Mouse (Mus musculus): Measurements from ENCODE around the gene Hoxa3. TPM values are rescaled to one million over a fixed set of nuclear protein-coding genes. Genes with fewer than 3 reads are reported as not detected.

The Hoxa3 gene
- total RNA-seq (2014; fragmentation: Nextera tagmentation) (0.77 and 1.4 TPM in 2 replicates), total RNA-seq (2017) (not detected in 2 replicates)

GRCm38 (mm10) chr6:52213119-52213986 lies at the start of gene Hoxa3, which contains the start of gene Gm28308:
Gene Hoxa3 (minus strand): TSS chr6:52213336.
Gene Gm28308 (minus strand): TSS chr6:52213339.
- ATAC-seq (replicated peaks; ENCODE audit: low FRiP score, low TSS enrichment, poor library complexity, severe bottlenecking), result 0 out of 2 replicates have a peak, but pooled peaks have one; percentile 2

- ATAC-seq (replicated peaks; ENCODE audit: low FRiP score, low TSS enrichment, poor library complexity, severe bottlenecking), result no peak
Measured at GRCm38 (mm10) chr6:52262463-52263320, 49.6 kb upstream of the Hoxa3 start.

DNA sequence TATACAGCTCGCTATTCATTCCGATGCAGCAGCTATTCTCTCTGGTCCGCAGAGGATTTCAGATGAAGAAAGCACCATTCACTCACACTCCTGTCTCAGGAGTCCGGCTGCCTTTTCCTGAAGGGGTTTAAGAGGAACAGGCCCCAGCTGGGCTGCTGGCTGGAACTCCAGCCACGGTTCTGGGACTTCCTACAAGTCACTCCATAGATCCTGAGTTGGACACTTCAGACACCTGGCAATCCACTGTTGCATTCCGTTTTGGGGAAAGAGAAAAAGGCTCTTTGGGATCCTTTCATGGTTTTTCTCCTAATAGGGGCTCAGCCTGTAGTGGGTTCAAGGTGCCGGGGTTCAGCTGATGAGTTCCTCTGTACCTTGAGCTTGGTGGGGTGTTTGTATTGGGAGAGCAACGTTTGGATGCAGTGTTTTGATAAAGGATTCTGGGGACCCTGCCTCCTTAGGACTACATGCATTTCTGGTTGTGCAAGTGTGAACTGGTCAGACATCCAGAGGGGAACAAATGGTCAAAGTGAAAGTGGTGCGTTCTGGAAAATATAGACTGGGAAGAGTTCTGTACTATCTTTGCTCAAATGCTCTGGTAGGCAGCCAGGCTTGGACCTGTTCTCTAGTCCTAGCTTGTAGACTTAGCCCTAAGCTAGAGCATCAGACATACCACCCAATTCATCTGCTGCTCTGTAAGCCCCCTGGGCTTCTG lies 48.8 kb upstream of the Hoxa3 start:
- ATAC-seq (replicated peaks; ENCODE audit: low FRiP score, low TSS enrichment, poor library complexity, severe bottlenecking), result no peak

GRCm38 (mm10) chr6:52260654-52261575 lies 47.8 kb upstream of the Hoxa3 start, which contains the start of gene Hoxa13:
Gene Hoxa13 (minus strand): TSS chr6:52260880.
- no peak for ATAC-seq (replicated peaks; ENCODE audit: low FRiP score, low TSS enrichment, poor library complexity, severe bottlenecking)

DNA sequence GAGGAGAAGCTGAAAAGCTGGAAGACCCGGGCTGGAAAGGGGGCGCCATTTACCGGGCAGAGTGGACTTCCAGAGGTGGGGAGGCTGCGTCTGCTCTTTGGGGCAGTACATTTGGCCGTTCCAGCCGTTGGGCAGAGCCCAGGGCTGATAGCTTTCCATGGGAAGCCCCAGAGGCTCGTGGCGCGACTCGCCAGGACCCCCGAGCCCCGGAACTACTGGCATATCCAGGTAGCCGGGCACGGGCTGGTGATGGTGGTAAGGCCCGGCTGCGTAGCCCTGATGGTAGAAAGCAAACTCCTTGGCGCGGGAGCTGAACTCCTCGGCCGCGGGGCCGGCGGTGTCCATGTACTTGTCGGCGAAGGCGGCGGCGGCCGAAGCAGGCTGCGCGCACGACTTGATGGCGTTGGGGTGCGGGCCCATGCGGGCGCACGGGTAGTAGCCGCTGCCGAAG lies 46.7 kb upstream of the Hoxa3 start:
- ATAC-seq (replicated peaks; ENCODE audit: low FRiP score, low TSS enrichment, poor library complexity, severe bottlenecking), result no peak

GRCm38 (mm10) chr6:52259081-52259790 lies 46.1 kb upstream of the Hoxa3 start:
- no peak for ATAC-seq (replicated peaks; ENCODE audit: low FRiP score, low TSS enrichment, poor library complexity, severe bottlenecking)

GRCm38 (mm10) chr6:52256956-52257355 lies 43.8 kb upstream of the Hoxa3 start:
- no peak for ATAC-seq (replicated peaks; ENCODE audit: low FRiP score, low TSS enrichment, poor library complexity, severe bottlenecking)

DNA sequence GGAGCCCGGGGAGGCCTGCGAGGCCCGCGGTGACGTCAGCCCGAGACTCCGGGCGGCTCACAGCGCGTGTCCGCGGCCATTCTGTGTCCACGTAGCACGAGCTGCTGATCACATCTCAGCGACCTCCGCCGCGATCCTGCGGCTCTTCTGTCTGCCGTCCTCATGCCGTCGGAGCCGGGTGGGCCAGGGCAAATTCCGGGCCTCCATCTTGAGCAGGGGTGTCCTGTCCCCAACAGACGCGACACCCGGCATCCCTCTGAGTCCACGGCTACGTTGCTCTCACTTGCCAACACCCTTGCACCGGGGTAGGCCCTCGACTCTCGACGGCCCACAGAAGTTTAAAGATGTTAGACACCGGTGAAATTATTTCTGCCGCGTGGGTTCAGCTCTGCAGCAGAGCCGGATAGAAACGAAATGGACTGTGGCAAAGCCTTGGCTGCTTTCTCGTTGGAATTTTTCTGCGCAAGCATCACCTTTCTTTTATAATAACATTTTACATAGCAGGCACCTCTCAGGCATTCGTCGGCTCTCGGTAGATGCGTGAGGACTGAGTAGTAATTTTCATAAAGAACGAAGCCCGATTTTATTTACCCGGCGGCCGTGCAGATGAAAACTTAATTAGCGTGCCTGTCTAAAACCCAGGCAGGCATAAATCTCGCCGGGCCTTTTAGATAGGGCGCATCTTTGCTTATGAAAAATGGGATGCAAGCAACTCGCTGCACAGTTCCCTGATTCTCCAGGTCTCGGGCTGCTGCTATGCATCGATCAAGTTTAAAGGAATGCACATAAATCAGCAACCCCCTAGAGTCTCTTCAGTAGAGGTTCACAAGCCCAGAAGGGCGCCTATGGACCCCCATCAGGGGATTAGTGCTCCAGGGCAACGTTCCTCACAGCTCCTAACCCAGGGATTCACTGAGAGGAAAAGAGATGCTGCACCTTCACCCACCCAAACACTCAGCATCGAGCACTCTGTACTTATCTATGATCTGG lies 40.7 kb upstream of the Hoxa3 start:
- no peak for ATAC-seq (replicated peaks; ENCODE audit: low FRiP score, low TSS enrichment, poor library complexity, severe bottlenecking)

DNA sequence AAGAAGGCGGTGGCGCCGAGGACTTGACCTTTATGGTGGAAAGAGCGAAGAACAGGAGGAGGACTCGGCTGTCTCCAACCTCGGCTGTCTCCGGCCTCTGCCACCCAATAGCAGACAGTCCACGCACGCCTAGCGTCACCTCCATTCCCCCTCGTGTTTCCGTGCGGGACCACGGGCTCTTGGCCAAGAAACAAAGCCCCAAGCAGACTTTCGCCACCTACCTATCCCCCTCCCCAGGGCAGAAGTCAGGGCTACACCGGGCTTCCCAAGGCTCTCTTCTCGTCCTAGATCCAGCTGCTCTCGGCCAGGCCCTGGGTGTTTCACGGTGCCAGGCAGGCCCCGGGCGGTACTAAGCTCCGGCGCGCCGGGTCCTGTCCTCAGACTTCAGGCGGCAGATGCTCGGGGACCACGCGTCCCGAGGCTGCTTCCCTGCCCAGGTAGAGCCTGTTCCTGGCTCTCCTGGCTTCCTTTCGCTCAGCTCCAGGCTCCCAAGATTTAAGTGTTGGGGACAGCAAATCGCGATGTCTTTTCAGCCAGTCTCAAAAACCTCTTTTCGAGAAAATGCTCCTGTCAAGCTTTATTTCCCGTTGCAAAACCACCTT lies 39.7 kb upstream of the Hoxa3 start:
- peak; percentile 9; the same call in 1 of the 2 replicates for ATAC-seq (replicated peaks; ENCODE audit: low FRiP score, low TSS enrichment, poor library complexity, severe bottlenecking)

- ATAC-seq (replicated peaks; ENCODE audit: low FRiP score, low TSS enrichment, poor library complexity, severe bottlenecking), result no peak
Measured at GRCm38 (mm10) chr6:52252016-52252774, 39.1 kb upstream of the Hoxa3 start.

DNA sequence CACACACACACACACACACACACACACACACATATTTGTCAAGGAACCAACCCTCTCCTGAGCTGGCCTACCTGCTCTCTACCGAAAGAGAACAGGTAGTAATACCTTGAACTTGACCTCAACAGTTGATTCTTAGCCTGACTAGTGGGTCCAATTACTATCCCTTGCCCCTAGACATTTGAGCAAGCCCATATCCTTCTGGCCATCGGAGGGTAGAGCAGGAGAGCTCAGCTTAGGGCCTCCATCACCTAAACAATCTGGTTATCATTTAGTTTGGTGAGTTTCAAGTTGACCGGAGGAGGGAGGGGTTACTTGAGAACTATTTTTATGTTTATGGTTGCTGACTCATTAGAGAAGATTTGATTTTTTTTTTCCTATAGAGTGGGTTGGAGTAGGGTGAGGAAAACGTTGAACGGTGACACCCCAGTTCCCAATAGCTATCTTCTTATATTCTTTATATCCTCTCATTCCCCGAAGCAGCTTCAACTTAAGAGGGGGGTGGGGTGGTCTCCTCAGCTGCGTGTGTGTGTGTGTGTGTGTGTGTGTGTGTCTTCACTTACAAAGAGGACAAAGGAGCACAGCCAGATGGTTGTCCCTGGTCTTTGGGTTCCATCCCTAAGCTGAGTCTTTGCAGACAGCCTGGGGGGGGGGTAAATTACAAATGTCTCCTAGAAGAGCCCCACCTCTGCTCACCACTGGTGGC lies 38.2 kb upstream of the Hoxa3 start:
- ATAC-seq (replicated peaks; ENCODE audit: low FRiP score, low TSS enrichment, poor library complexity, severe bottlenecking), result no peak

- no peak for ATAC-seq (replicated peaks; ENCODE audit: low FRiP score, low TSS enrichment, poor library complexity, severe bottlenecking)
Measured at GRCm38 (mm10) chr6:52249826-52250225, 36.7 kb upstream of the Hoxa3 start.

DNA sequence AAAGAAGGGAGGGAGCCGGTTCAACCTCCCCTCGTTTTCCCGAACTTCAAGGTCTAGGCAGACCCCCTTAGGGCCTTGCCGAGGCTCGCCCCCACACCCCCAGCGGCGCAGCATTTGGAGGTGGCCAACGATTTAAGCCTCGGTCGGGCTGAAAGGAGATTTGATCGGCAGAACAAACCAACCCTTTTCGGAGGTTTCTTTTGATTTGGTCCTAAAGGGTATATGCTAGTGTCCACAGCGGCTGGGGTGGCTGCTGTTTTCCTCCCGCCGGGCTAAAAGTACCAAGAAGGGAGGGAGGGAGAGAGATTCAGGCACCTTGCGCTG lies 36.2 kb upstream of the Hoxa3 start:
- ATAC-seq (replicated peaks; ENCODE audit: low FRiP score, low TSS enrichment, poor library complexity, severe bottlenecking), result no peak

- ATAC-seq (replicated peaks; ENCODE audit: low FRiP score, low TSS enrichment, poor library complexity, severe bottlenecking), result no peak
Measured at GRCm38 (mm10) chr6:52248638-52249414, 35.7 kb upstream of the Hoxa3 start.
